Mouse (Mus musculus) lung, embryonic 14.5 days (tissue): ENCODE results near the gene Cpox. TPM values are rescaled to one million over a fixed set of nuclear protein-coding genes. Genes with fewer than 3 reads are reported as not detected.

Experiments used
- ATAC-seq: fragments of 200-750 bp; cut with Nextera tagmentation; 2 replicates; pipeline ENCODE4 v1.8.0; 2017; ENCODE audit warnings: mild to moderate bottlenecking, moderate TSS enrichment, moderate library complexity; ENCODE audit not compliant: insufficient read depth
- DNase-seq: peaks from one replicate; pipeline ENCODE4 v3.0.0-alpha.2; 2015
- H3K27ac ChIP-seq: fragments of 300-500 bp; sonication (generic); 2 replicates; pipeline ENCODE4 v1.5.1; 2014; ENCODE audit warnings: low read depth, mild to moderate bottlenecking, moderate library complexity
- H3K27me3 ChIP-seq: fragments of 300-500 bp; sonication (generic); 2 replicates; pipeline ENCODE4 v1.6.1; 2014; ENCODE audit warnings: low read length, control low read depth; ENCODE audit not compliant: insufficient read depth
- H3K36me3 ChIP-seq: fragments of 300-500 bp; sonication (generic); 2 replicates; pipeline ENCODE4 v1.6.1; 2014; ENCODE audit warnings: control low read depth; ENCODE audit not compliant: insufficient read depth
- H3K4me1 ChIP-seq: fragments of 300-500 bp; sonication (generic); 2 replicates; pipeline ENCODE4 v1.6.1; 2014; ENCODE audit warnings: antibody characterized with exemption, control low read depth; ENCODE audit not compliant: insufficient read depth
- H3K4me2 ChIP-seq: fragments of 300-500 bp; sonication (generic); 2 replicates; pipeline ENCODE4 v1.6.1; 2014; ENCODE audit warnings: mild to moderate bottlenecking
- H3K4me3 ChIP-seq: fragments of 300-500 bp; sonication (generic); 2 replicates; pipeline ENCODE4 v1.5.1; 2014; ENCODE audit warnings: low read depth, low read length
- H3K9ac ChIP-seq: fragments of 300-500 bp; sonication (generic); 2 replicates; pipeline ENCODE4 v1.6.1; 2014
- H3K9me3 ChIP-seq: fragments of 300-500 bp; sonication (generic); 2 replicates; pipeline ENCODE4 v1.6.1; 2016; ENCODE audit warnings: low read depth, low read length, control low read depth
- CTCF ChIP-seq: IDR thresholded peaks from 2 replicates; pipeline ENCODE4 v1.5.1; 2016; ENCODE audit warnings: antibody characterized with exemption, low read depth
- WGBS: fragments of 180-500 bp; shearing (Covaris S2); extraction: QIAGEN DNeasy Blood & Tissue Kit; methylation state at CpG from one replicate; pipeline ENCODE4 v1.1.7; 2014; 5-methylcytosine and 5-hydroxymethylcytosine counted together
- polyA plus RNA-seq: library from polyadenylated mRNA; unstranded; fragments of >200 nt; fragmentation: Nextera tagmentation; extraction: Ambion mirVana; gene quantifications from 2 replicates; pipeline ENCODE4 v1.2.1, GENCODE M21; 2014

Cpox gene
- polyA plus RNA-seq, 1 experiment from 2014 or later: 23.7 TPM

- WGBS: 72% methylated on average over 11 of the region's 11 CpGs
- DNase-seq (no peak), ATAC-seq (no peak)
- H3K4me1 ChIP-seq: no peaks in the 10 kb centered on the region
- no peak overlapping the region for H3K27ac ChIP-seq
- H3K4me2 ChIP-seq: peak overlapping the region; percentile 53
- H3K9ac ChIP-seq: no peak overlapping the region
- H3K4me3 ChIP-seq: peak overlapping the region; percentile 82
- TF ChIP-seq CTCF: no peak
- H3K27me3 ChIP-seq: no peaks in the 10 kb centered on the region
- H3K36me3 ChIP-seq: peaks cover 24% of the 10 kb centered on the region
- no peaks in the 10 kb centered on the region for H3K9me3 ChIP-seq
Observed at GRCm38 (mm10) chr16:58726680-58727476, 56.8 kb downstream of the Cpox start.

DNA sequence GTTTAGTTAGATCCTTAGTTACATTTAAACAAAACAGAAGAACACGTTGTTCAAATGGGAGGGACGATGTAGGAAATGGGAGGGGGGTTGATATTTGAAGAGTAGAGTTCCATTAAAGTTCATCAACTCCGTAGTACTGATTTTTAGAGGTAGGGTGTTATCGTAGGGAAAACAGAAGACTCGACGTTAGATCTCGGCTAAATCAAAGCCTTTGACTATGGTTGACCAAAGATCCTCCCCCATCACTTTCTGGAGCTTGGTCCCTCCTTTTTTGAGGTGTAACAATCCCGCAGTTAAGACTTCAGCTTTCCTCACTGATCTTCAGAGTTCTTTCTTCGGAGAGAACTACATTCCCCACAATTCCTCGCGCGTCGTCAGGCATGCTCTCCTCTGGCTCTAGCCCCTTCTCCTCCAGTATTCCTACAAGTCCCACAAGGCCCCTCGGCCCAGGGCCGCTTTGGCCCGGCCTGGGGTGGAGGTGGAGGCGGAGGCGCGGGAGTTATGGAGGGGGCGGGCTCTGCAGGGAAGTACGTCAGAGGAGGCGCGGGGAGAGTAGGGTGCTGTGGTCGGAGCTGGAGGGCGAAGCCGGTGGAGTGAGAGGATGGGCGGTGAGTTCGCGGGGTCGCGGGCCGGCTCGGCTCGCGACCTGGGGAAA, 57.5 kb downstream of the Cpox start, which contains the start of gene Cldnd1:
Gene Cldnd1, plus strand, starts transcription at position 434 of the 655 bp plus-strand sequence.
- no peaks in the 10 kb centered on the region for H3K27me3 ChIP-seq
- peak within 1 kb of the TSS; percentile 77 for H3K27ac ChIP-seq
- peak within 1 kb of the TSS; percentile 67 for H3K4me2 ChIP-seq
- H3K4me3 ChIP-seq: peak within 1 kb of the TSS; percentile 82
- peak; percentile 98 for DNase-seq
- peaks cover 31% of the 10 kb centered on the region for H3K36me3 ChIP-seq
- H3K9ac ChIP-seq: peak within 1 kb of the TSS; percentile 74
- ATAC-seq: peak; percentile 100
- no peaks in the 10 kb centered on the region for H3K4me1 ChIP-seq
- no peaks in the 10 kb centered on the region for H3K9me3 ChIP-seq
- TF ChIP-seq CTCF: no peak
- 1% methylated on average over 34 of the region's 35 CpGs for WGBS

- Histone ChIP-seq H3K4me1 (no peaks in the 10 kb centered on the region), H3K9ac (peak overlapping the region; percentile 74), H3K36me3 (peaks cover 37% of the 10 kb centered on the region), H3K27ac (peak overlapping the region; percentile 77), H3K27me3 (no peaks in the 10 kb centered on the region), H3K4me3 (peak overlapping the region; percentile 82), H3K9me3 (no peaks in the 10 kb centered on the region), H3K4me2 (peak overlapping the region; percentile 67)
- ATAC-seq (peak; percentile 94), DNase-seq (peak; percentile 46)
- WGBS: under 1% methylated on average over 31 of the region's 31 CpGs
- TF ChIP-seq CTCF: no peak
Observed at GRCm38 (mm10) chr16:58728176-58728671, 58.1 kb downstream of the Cpox start.

DNA sequence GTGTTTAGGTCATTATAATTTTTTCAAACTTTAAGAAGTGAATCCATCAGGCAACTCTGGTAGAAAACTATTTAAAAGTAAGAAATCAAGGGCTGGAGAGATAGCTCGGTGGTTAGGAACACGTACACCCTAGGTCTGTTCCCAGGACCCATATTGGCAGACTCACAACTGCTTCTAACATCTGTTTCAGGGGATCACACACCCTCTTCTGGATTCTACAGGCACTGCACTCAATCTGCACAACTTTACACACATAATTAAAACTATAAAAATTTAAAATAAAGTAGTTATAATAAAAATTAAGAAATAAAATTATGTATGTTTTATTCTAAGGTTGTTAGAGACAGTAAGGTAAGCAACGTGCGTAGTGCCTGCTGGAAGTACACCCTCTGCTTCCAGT, 68.1 kb downstream of the Cpox start:
- no peak for TF ChIP-seq CTCF
- ATAC-seq (no peak), DNase-seq (no peak)
- no peak overlapping the region for H3K4me3 ChIP-seq
- H3K9me3 ChIP-seq: no peaks in the 10 kb centered on the region
- H3K27me3 ChIP-seq: no peaks in the 10 kb centered on the region
- no peaks in the 10 kb centered on the region for H3K4me1 ChIP-seq
- peaks cover 22% of the 10 kb centered on the region; the same call in 1 of the 2 replicates for H3K36me3 ChIP-seq
- H3K27ac ChIP-seq: no peak overlapping the region
- WGBS: 72% methylated on average over 4 of the region's 4 CpGs
- no peak overlapping the region for H3K9ac ChIP-seq
- H3K4me2 ChIP-seq: no peak overlapping the region

GRCm38 (mm10) chr16:58738800-58739199, 68.7 kb downstream of the Cpox start:
- H3K9me3 ChIP-seq: no peaks in the 10 kb centered on the region
- no peaks in the 10 kb centered on the region for H3K27me3 ChIP-seq
- H3K27ac ChIP-seq: no peak overlapping the region
- no peaks in the 10 kb centered on the region for H3K4me1 ChIP-seq
- H3K4me2 ChIP-seq: no peak overlapping the region
- peaks cover 17% of the 10 kb centered on the region; the same call in 1 of the 2 replicates for H3K36me3 ChIP-seq
- 82% methylated on average over 1 of the region's 1 CpGs for WGBS
- H3K4me3 ChIP-seq: no peak overlapping the region
- TF ChIP-seq CTCF: no peak
- DNase-seq: no peak
- H3K9ac ChIP-seq: no peak overlapping the region
- ATAC-seq: no peak

- TF ChIP-seq CTCF: no peak
- no peak overlapping the region for H3K9ac ChIP-seq
- no peak overlapping the region for H3K27ac ChIP-seq
- no peak overlapping the region for H3K4me2 ChIP-seq
- H3K27me3 ChIP-seq: no peaks in the 10 kb centered on the region
- no peaks in the 10 kb centered on the region for H3K4me1 ChIP-seq
- no peaks in the 10 kb centered on the region for H3K9me3 ChIP-seq
- DNase-seq (no peak), ATAC-seq (no peak)
- H3K36me3 ChIP-seq: 0 out of 2 replicates have a peak, but pooled peaks cover 1% of the 10 kb centered on the region
- H3K4me3 ChIP-seq: no peak overlapping the region
- WGBS: 88% methylated on average over 5 of the region's 5 CpGs
Observed at GRCm38 (mm10) chr16:58740751-58741150, 70.7 kb downstream of the Cpox start.

GRCm38 (mm10) chr16:58746715-58747114, 76.6 kb downstream of the Cpox start:
- no peak overlapping the region for H3K4me3 ChIP-seq
- no peak overlapping the region for H3K4me2 ChIP-seq
- ATAC-seq: no peak
- no peaks in the 10 kb centered on the region for H3K27me3 ChIP-seq
- no peaks in the 10 kb centered on the region for H3K4me1 ChIP-seq
- H3K9me3 ChIP-seq: no peaks in the 10 kb centered on the region
- WGBS: 55% methylated on average over 4 of the region's 4 CpGs
- no peak overlapping the region for H3K9ac ChIP-seq
- H3K27ac ChIP-seq: no peak overlapping the region
- no peak for TF ChIP-seq CTCF
- H3K36me3 ChIP-seq: no peaks in the 10 kb centered on the region
- no peak for DNase-seq
